Mouse (Mus musculus): ENCODE data around the gene Ppp1r18. TPM values are rescaled to one million over a fixed set of nuclear protein-coding genes. Genes with fewer than 3 reads are reported as not detected.

The Ppp1r18 gene
- polyA plus RNA-seq, 1 experiment from 2014 or later: 27.6 TPM

DNA sequence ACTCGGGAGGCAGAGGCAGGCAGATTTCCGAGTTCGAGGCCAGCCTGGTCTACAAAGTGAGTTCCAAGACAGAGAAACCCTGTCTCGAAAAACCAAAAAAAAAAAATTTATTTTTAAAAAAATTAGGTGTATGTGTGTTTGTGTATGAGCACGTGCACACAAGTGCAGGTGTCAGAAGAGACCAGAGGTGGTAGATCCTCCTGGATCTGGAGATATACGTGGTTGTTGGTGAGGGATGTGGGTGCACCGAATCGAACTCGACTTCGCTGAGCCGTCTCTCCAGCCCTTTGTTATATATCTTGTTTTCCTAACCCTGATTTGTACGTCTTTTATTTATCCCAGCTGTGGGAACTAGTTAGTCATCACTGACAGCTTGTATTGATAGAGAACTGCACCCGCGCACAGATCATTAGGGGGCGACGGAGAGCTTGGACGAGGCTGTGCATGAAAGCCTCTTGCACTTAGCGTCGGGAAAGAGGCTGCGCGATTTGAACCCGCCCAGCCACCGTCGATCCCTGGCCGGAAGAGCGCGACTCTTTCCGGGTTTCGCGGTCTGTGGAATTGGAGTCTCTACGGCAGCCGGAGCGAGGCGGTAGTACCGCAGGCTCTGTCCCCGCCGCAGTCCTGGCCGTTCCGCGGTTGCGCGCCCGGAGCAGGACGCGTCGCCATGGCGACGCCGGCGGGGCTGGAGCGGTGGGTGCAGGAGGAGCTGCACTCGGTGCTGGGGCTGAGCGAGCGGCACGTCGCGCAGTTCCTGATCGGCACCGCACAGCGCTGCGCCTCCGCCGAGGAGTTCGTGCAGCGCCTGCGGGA is 14.1 kb downstream of the Ppp1r18 start, which contains the start of gene Dhx16:
Gene Dhx16, plus strand, starts transcription at position 575 of the 813 bp plus-strand sequence.
- Histone ChIP-seq H3K36me3 (peaks cover 50% of the 10 kb centered on the region), H3K4me1 (peaks cover 12% of the 10 kb centered on the region), H3K9ac (peak within 1 kb of the TSS; percentile 93), H3K9me3 (no peaks in the 10 kb centered on the region), H3K27me3 (no peaks in the 10 kb centered on the region), H3K4me2 (replicated peaks) (peak within 1 kb of the TSS; percentile 83), H3K4me3 (peak within 1 kb of the TSS; percentile 94), H3K27ac (peak within 1 kb of the TSS; percentile 33; the same call in 1 of the 2 replicates)
- 5% methylated on average over 66 of the region's 66 CpGs for WGBS
- peak; percentile 93 for ATAC-seq (ENCODE audit: low FRiP score, low read depth)

DNA sequence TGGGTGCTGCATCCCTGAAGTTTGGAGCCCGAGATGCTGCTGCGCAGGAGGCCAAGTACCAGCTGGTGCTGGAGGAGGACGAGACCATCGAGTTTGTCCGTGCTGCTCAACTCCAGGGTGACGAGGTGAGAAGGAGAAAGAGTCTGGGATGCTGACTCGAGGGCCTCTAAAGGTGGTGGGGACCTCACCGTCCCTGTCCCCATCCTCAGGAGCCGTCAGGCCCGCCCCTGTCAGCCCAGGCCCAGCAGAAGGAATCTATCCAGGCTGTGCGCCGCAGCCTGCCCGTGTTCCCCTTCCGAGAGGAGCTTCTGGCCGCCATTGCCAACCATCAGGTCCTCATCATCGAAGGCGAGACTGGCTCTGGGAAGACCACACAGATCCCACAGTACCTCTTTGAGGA is 17.5 kb downstream of the Ppp1r18 start:
- no peak overlapping the region for H3K4me3 ChIP-seq
- H3K9ac ChIP-seq: no peak overlapping the region
- no peak overlapping the region for H3K27ac ChIP-seq
- peaks cover 12% of the 10 kb centered on the region for H3K4me1 ChIP-seq
- 93% methylated on average over 17 of the region's 17 CpGs for WGBS
- no peak for ATAC-seq (ENCODE audit: low FRiP score, low read depth)
- H3K27me3 ChIP-seq: no peaks in the 10 kb centered on the region
- H3K9me3 ChIP-seq: no peaks in the 10 kb centered on the region
- no peak overlapping the region for H3K4me2 ChIP-seq (replicated peaks)
- H3K36me3 ChIP-seq: peaks cover 64% of the 10 kb centered on the region

DNA sequence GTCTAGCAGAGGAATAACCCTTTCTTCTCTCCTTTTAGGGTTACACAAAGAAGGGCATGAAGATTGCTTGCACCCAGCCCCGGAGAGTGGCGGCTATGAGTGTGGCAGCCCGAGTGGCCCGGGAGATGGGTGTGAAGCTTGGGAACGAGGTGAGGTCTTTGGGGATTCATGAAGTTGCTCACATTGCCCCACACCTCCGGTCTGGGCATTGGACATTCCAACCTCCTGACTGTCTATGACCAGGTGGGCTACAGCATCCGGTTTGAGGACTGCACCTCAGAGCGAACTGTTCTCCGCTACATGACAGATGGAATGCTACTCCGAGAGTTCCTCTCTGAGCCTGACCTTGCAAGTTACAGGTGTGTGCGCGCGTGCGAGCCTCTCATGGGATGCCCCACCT is 18.4 kb downstream of the Ppp1r18 start:
- peaks cover 73% of the 10 kb centered on the region for H3K36me3 ChIP-seq
- 97% methylated on average over 14 of the region's 14 CpGs for WGBS

DNA sequence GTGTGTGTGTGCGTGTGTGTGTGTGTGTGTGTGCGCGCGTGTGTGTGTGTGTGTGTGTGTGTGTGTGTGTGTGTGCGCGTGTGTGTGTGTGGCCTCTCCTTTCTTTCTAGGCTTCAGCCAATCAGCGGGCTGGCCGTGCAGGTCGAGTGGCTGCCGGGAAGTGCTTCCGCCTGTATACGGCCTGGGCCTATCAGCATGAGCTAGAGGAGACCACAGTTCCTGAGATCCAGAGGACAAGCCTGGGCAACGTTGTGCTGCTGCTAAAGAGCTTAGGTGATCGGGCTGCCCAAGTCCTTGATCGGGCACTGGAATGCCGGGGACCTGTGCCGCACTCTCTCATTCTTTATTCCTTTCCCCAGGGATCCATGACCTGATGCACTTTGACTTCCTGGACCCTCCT is 22.3 kb downstream of the Ppp1r18 start:
- Histone ChIP-seq H3K36me3 (peaks cover 94% of the 10 kb centered on the region), H3K9ac (no peak overlapping the region), H3K4me2 (replicated peaks) (no peak overlapping the region), H3K27me3 (no peaks in the 10 kb centered on the region), H3K27ac (no peak overlapping the region), H3K4me3 (no peak overlapping the region), H3K4me1 (no peaks in the 10 kb centered on the region), H3K9me3 (no peaks in the 10 kb centered on the region)
- WGBS: 86% methylated on average over 13 of the region's 17 CpGs
- no peak for ATAC-seq (ENCODE audit: low FRiP score, low read depth)

More for the DNA sequence above, 18.4 kb downstream of the Ppp1r18 start:
- ATAC-seq (ENCODE audit: low FRiP score, low read depth): no peak
- no peaks in the 10 kb centered on the region for H3K9me3 ChIP-seq
- no peak overlapping the region for H3K4me2 ChIP-seq (replicated peaks)
- H3K27me3 ChIP-seq: no peaks in the 10 kb centered on the region
- no peak overlapping the region for H3K9ac ChIP-seq
- no peak overlapping the region for H3K4me3 ChIP-seq
- peaks cover 12% of the 10 kb centered on the region for H3K4me1 ChIP-seq
- H3K27ac ChIP-seq: no peak overlapping the region

DNA sequence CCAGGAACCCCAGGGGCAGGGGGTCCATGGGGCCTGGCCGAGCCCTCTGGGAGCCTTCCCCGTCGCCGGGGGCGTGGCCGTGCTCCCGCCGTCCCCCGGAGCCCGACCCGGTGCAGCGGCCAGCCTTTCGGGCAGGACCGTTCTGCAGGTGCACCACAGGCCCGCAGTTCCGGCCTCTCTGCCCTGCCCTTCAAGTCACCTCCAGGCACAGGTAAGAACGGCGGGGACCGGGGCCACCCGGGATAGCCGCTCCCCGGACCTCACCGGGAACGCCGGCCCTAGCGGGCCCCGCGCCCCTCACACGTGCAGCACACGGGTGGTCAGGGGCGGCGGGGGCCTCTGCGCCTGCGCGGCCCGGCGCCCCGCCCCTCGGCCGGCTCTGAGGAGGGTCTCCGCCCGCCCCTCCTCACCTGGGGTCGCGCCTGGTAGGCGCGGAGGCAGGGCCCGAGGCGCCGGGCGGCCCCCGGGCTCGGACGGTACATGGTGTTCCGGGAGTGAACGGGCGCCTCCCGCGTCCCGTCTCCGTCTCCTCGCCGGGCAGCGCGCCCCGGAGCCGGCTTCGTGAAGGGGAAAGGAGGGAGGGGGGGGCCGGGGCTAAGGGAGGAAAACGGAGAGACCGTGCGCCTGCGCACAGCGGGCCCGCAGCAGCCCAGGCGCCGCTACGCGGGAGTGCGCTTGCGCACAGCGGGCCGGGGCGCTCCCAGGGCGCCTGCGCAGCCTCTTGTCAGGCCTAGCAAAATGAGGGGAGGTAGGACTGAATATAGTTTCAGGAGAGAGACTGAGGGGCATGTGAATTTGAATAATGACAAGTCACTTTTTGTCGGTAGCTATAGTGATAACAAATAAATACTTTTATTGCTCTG is 31.6 kb downstream of the Ppp1r18 start, which contains the start of gene 2310061I04Rik:
Gene 2310061I04Rik, minus strand, starts transcription at position 651 of the 863 bp plus-strand sequence.
- WGBS: under 1% methylated on average over 73 of the region's 86 CpGs
- no peaks in the 10 kb centered on the region for H3K9me3 ChIP-seq

DNA sequence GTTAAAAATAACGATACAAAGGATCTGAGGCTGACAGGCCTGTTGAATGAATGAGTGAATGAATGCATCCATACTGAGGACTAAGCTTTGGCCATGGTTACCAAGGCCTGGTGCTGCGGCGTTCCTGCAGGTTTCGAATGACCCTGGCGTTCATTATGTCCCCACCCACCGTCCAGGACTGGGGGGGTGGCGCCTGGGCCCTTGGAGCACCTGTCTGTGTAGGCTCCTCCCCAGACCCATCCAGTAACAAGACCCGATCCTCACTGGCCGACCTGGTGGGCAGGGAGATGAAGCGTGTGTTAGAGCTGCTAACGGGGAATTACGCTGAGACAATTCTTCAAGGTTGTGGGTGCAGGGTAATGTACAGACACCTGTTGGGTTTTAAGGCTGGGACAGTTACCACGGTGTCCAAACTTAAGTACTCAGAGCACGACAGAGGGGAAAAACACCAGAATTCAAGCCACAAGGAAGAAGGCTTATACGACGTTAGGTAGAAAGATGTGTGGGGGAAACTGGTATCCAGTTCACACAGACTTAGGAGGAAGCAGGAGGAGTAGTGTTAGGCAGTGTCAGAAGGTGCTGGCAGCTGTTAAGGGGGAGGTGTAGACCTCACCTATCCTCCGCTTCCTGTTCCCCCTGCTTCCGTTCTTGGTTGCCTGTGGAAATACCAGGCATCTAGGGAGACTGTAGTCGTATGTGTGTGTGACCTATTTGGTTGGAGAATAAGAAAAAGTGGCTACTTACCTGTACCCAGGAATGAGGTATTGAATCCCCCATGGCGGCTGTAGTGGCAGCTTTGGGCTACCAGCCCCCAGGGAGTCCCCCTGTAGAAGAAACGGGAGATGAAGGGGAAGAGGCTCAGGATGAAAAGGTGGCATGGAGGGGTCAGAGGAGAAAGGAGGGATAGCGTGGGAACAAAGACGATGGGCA is 32.5 kb downstream of the Ppp1r18 start:
- Histone ChIP-seq H3K9ac (peak overlapping the region; percentile 86), H3K27me3 (no peaks in the 10 kb centered on the region), H3K9me3 (no peaks in the 10 kb centered on the region), H3K4me2 (replicated peaks) (peak overlapping the region; percentile 100), H3K4me1 (peaks cover 20% of the 10 kb centered on the region), H3K27ac (peak overlapping the region; percentile 52; the same call in 1 of the 2 replicates), H3K4me3 (peak overlapping the region; percentile 81), H3K36me3 (peaks cover 64% of the 10 kb centered on the region)
- peak; percentile 38; the same call in 1 of the 2 replicates for ATAC-seq (ENCODE audit: low FRiP score, low read depth)
- 41% methylated on average over 23 of the region's 23 CpGs for WGBS

More for the DNA sequence above, 31.6 kb downstream of the Ppp1r18 start, which contains the start of gene 2310061I04Rik:
- Histone ChIP-seq H3K36me3 (peaks cover 66% of the 10 kb centered on the region), H3K4me2 (replicated peaks) (peak within 1 kb of the TSS; percentile 100), H3K27me3 (no peaks in the 10 kb centered on the region), H3K4me1 (peaks cover 20% of the 10 kb centered on the region), H3K27ac (peak within 1 kb of the TSS; percentile 84), H3K9ac (peak within 1 kb of the TSS; percentile 86), H3K4me3 (peak within 1 kb of the TSS; percentile 81)
- ATAC-seq (ENCODE audit: low FRiP score, low read depth): peak; percentile 93

DNA sequence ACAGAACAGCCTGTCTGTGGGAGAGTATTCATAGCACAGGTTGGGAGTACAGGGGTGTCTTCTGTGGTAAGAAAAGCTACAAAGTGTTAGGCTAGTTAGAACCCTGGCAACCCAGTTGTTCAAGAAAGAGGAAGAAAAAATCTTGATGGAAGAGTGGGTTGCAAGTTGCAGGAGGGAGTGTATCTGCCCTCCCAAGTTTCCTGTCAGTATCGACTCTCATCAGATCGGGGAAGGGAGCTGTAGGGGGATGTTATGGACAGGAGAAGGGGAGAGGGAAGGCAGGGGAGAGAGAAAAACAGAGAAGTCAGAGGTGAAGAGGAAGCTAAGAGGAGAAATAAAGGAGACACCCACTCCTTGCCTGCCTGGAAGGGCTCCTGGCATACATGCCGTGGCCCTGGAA is 35.2 kb downstream of the Ppp1r18 start:
- Histone ChIP-seq H3K9me3 (no peaks in the 10 kb centered on the region), H3K4me1 (peaks cover 18% of the 10 kb centered on the region), H3K27ac (no peak overlapping the region), H3K9ac (peak overlapping the region; percentile 4; the same call in 1 of the 2 replicates), H3K36me3 (peaks cover 71% of the 10 kb centered on the region), H3K27me3 (no peaks in the 10 kb centered on the region), H3K4me2 (replicated peaks) (no peak overlapping the region), H3K4me3 (no peak overlapping the region)
- 93% methylated on average over 3 of the region's 3 CpGs for WGBS
- ATAC-seq (ENCODE audit: low FRiP score, low read depth): no peak

DNA sequence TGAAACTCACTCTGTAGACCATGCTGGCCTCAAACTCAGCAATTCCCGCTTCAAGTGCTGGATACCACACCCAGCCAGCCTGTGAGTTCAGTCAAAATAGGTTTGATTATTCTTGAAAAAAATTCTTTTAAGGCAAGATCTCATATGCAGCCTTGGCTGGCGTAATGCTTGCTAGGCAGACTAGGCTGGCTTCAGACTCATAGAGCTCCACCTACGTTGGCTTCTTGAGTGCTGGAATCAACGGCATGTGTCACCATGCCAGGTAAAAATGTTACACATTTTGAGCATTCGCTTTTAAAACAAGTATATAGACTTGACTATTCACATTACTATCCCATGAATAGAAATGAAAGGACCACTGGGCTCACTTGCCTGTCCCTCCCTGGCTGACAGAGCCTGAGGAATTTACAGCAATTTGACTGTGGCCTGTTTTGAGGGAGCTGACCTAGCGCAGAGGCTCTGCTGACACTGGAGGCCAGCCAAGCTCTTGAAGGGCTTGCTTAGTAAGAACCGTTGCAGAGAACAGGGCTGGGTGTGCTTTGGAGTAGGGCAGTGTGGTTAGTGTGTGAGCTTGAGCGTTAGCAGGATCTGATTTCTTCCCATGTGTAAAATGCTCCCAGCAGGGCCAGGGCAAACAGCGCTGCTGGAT is 38.1 kb downstream of the Ppp1r18 start:
- ATAC-seq (ENCODE audit: low FRiP score, low read depth): no peak

DNA sequence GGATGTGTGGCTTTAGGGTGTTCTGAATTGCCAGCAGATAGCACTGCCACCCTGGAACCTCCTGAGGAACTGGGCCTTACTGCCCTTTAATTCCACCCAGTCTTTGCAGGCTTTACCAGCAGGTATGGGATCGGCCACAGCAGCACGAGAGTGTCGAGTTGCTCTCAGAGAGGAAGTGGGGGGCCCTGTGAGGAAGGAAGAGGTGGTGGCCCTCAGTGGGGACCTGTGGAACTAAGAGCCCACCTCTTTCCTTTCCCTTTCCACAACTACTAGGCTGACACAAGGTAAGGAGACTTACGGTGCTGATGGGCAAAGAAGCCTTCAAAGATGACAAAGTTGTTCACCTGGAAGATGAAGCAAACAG is 38.6 kb downstream of the Ppp1r18 start:
- Histone ChIP-seq H3K4me1 (peaks cover 12% of the 10 kb centered on the region), H3K4me3 (no peak overlapping the region), H3K27me3 (no peaks in the 10 kb centered on the region), H3K9ac (no peak overlapping the region), H3K36me3 (peaks cover 92% of the 10 kb centered on the region), H3K27ac (no peak overlapping the region), H3K9me3 (no peaks in the 10 kb centered on the region), H3K4me2 (replicated peaks) (no peak overlapping the region)
- WGBS: 79% methylated on average over 4 of the region's 4 CpGs
- no peak for ATAC-seq (ENCODE audit: low FRiP score, low read depth)

More for the DNA sequence above, 38.1 kb downstream of the Ppp1r18 start:
- 88% methylated on average over 9 of the region's 9 CpGs for WGBS
- H3K9me3 ChIP-seq: no peaks in the 10 kb centered on the region
- H3K9ac ChIP-seq: no peak overlapping the region
- H3K27ac ChIP-seq: no peak overlapping the region
- no peak overlapping the region for H3K4me3 ChIP-seq
- H3K4me1 ChIP-seq: peaks cover 7% of the 10 kb centered on the region
- no peaks in the 10 kb centered on the region for H3K27me3 ChIP-seq
- no peak overlapping the region for H3K4me2 ChIP-seq (replicated peaks)
- H3K36me3 ChIP-seq: peaks cover 89% of the 10 kb centered on the region

DNA sequence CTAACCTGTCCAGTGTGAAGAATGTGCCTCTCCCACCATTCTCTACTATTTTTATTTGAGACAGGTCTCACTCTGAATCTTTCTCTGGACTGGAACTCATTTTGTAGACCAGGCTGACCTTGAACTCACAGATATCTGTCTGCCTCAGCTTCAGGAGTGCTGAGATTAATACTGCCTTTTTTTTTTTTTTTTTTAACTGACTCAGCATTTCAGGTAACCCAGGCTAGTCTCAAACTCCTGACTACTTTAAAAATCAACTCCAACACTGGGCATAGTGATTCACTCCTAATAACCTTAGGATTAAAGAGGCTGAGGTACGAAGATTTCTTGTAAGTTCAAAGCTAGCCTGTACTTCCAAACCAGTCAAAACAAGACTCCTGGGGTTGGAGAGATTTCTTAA is 40.2 kb downstream of the Ppp1r18 start:
- peaks cover 17% of the 10 kb centered on the region for H3K4me1 ChIP-seq
- no peaks in the 10 kb centered on the region for H3K27me3 ChIP-seq
- H3K27ac ChIP-seq: no peak overlapping the region
- 94% methylated on average over 1 of the region's 1 CpGs for WGBS
- H3K9ac ChIP-seq: no peak overlapping the region
- no peak overlapping the region for H3K4me2 ChIP-seq (replicated peaks)
- peaks cover 75% of the 10 kb centered on the region for H3K36me3 ChIP-seq
- H3K9me3 ChIP-seq: no peaks in the 10 kb centered on the region
- no peak for ATAC-seq (ENCODE audit: low FRiP score, low read depth)
- H3K4me3 ChIP-seq: no peak overlapping the region

DNA sequence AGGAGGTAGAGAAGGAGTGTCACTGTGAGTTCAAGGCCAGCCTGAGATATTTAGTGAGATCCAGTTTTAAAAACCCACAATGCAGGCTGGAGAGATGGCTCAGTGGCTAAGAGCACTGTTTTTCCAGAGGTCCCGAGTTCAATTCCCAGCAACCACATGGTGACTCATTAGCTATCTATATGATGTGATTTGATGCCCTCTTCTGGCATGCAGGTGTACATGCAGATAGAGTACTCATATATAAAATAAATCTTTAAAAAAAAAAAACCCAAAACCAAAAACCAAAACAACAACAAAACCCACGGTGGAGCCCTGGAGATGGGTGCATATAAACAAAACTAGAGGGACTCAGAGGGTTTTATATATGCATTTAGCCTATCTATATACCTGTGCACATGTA is 42.2 kb downstream of the Ppp1r18 start:
- Histone ChIP-seq H3K9me3 (no peaks in the 10 kb centered on the region), H3K4me3 (no peak overlapping the region), H3K9ac (no peak overlapping the region), H3K36me3 (peaks cover 74% of the 10 kb centered on the region), H3K27me3 (no peaks in the 10 kb centered on the region), H3K4me1 (peaks cover 17% of the 10 kb centered on the region), H3K27ac (no peak overlapping the region), H3K4me2 (replicated peaks) (no peak overlapping the region)
- 80% methylated on average over 2 of the region's 2 CpGs for WGBS
- ATAC-seq (ENCODE audit: low FRiP score, low read depth): no peak

All from limb, embryonic 13.5 days (tissue).